Mouse (Mus musculus) heart, adult 9 months (tissue): Measurements from ENCODE around the gene Plod1.

Experiments used
- DNase-seq, 2 experiments: peaks; one replicate each; pipeline ENCODE4 v3.0.0; 2022; ENCODE audit warnings: low spot score in 2 of 2

Gene Plod1

GRCm38 (mm10) chr4:147938148-147939096 is 1.9 kb upstream of the Plod1 start:
- DNase-seq: peak; percentile 86 to 94

GRCm38 (mm10) chr4:147937486-147937885 is 919 bp upstream of the Plod1 start:
- peak in 1 of 2 experiments; percentile 50 for DNase-seq

- DNase-seq: no peak
These were observed 454 bp upstream of the Plod1 start for GRCm38 (mm10) chr4:147937021-147937420.

GRCm38 (mm10) chr4:147935904-147936303 is 663 bp downstream of the Plod1 start:
- DNase-seq: no peak

- no peak for DNase-seq
These were observed 2.0 kb downstream of the Plod1 start for GRCm38 (mm10) chr4:147934611-147935010.

GRCm38 (mm10) chr4:147934134-147934533 is 2.4 kb downstream of the Plod1 start:
- peak in 1 of 2 experiments; percentile 67 for DNase-seq

GRCm38 (mm10) chr4:147930946-147931345 is 5.6 kb downstream of the Plod1 start:
- no peak for DNase-seq

- DNase-seq: no peak
These were observed 8.0 kb downstream of the Plod1 start for GRCm38 (mm10) chr4:147928540-147928939.

GRCm38 (mm10) chr4:147928136-147928535 is 8.4 kb downstream of the Plod1 start:
- DNase-seq: no peak

GRCm38 (mm10) chr4:147927705-147928104 is 8.9 kb downstream of the Plod1 start:
- peak; percentile 68 to 71 for DNase-seq

- no peak for DNase-seq
These were observed 14.2 kb downstream of the Plod1 start for GRCm38 (mm10) chr4:147922341-147922740.

- DNase-seq: no peak
These were observed 15.6 kb downstream of the Plod1 start for GRCm38 (mm10) chr4:147920973-147921372.

- peak in 1 of 2 experiments; percentile 55 for DNase-seq
These were observed 18.0 kb downstream of the Plod1 start for GRCm38 (mm10) chr4:147918459-147919121.

- DNase-seq: peak in 1 of 2 experiments; percentile 59
These were observed 27.1 kb downstream of the Plod1 start for GRCm38 (mm10) chr4:147909486-147909885.

GRCm38 (mm10) chr4:147906230-147906629 is 30.3 kb downstream of the Plod1 start:
- DNase-seq: no peak

- peak in 1 of 2 experiments; percentile 65 for DNase-seq
These were observed 31.4 kb downstream of the Plod1 start for GRCm38 (mm10) chr4:147905090-147905659.

- peak; percentile 90 to 94 for DNase-seq
These were observed 32.1 kb downstream of the Plod1 start, which contains the start of gene Mfn2 for GRCm38 (mm10) chr4:147904313-147905089. TSS of gene Mfn2 (minus strand) at chr4:147904704.

- no peak for DNase-seq
These were observed 33.0 kb downstream of the Plod1 start for GRCm38 (mm10) chr4:147903601-147904000.

- no peak for DNase-seq
These were observed 33.6 kb downstream of the Plod1 start for GRCm38 (mm10) chr4:147902906-147903500.

- DNase-seq: peak; percentile 64 to 67
These were observed 36.1 kb downstream of the Plod1 start for GRCm38 (mm10) chr4:147900452-147900851.

- DNase-seq: peak; percentile 75 to 77
These were observed 39.2 kb downstream of the Plod1 start for GRCm38 (mm10) chr4:147897348-147897747.
